Mouse (Mus musculus) E14TG2a.4 (cell line): ENCODE data around the gene Macrod1.

ENCODE experiments used
- CTCF ChIP-seq: conservative IDR thresholded peaks from 2 replicates; pipeline ENCODE4 v1.5.1; 2014; ENCODE audit warnings: low read length
- NANOG ChIP-seq: IDR thresholded peaks from 2 replicates; pipeline ENCODE4 v1.6.1; 2014; ENCODE audit warnings: borderline replicate concordance, low read length, mixed read lengths
- POU5F1 ChIP-seq: IDR thresholded peaks from 2 replicates; pipeline ENCODE4 v1.6.1; 2014; ENCODE audit warnings: low read length, borderline replicate concordance

DNA sequence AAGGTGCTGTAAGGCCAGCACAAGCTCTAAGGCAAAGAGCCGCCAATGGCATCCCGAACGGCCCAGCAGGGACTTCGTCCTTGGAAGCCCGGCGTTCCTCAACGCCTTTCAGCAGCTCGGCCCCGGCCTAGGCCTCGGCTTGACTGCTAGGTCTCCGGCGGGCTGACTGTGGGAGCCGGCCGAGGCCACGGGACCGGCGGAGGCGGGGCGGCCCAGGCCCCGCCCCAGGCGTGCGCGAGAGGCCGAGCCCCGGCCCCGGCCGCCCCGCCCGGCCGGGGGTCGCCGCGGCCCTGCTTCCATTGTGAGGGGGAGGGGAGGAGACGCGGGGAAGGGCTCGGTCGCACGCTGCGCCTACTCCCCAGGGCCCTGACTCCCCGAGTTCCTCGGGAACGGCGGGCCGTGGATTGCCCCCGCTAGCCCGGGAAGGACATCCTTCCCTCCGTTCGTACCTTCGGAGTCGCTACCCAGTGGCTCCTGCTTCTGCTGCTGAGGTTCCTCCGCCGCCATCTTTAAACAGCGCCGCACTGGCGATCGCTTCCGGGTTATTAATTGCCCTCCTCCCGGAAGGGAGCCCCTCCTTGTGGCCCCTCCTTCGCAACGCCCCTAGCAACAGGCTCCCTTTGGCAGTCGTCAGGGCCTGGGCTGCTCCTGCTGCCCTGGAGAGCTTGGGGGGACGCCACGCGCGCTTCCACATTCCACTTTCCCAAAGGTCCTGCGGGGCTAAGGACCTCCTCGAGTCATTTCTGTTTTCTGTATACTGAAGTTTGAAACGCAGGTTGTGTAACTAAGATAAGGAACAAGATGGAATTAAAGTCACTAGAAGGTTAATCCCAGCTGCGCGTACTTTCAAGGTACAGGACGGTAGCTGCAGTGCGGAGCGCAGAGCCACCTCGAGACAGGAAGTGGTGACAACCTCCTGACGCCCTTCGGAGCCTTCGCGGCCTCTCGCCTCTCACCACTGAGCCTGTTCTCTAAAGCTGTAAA lies 149.4 kb downstream of the Macrod1 start, which contains the start of gene Otub1:
- TF ChIP-seq CTCF (no peak), NANOG (no peak), POU5F1 (no peak)
